Comparison of ENCODE assay signal across 26 mouse cellular contexts in genomic region chr5:122377101-122377833, GRCm38 (mm10).
"Had no signal": no experiment of that assay in that cellular context is flagged by ENCODE, and none has a peak within 500 bp of the region (broad histone marks: within the 10 kb centered on the region; RNA-seq: fewer than 3 reads in every experiment).

No protein-coding gene starts in this region.

- H3K4me3 ChIP-seq: heart, adult 2 months; heart, embryonic 13.5 days; heart, embryonic 15.5 days; hindbrain, embryonic 13.5 days; hindbrain, embryonic 15.5 days; kidney, embryonic 15.5 days; layer of hippocampus, adult 2 months; left cerebral cortex, adult 2 months; limb, embryonic 10.5 days; limb, embryonic 12.5 days; liver, embryonic 13.5 days; liver, embryonic 15.5 days had no signal

- H3K9ac ChIP-seq: heart, embryonic 13.5 days; heart, embryonic 15.5 days; hindbrain, embryonic 13.5 days; hindbrain, embryonic 15.5 days; kidney, embryonic 15.5 days; limb, embryonic 12.5 days; liver, embryonic 13.5 days; liver, embryonic 15.5 days had no signal

- H3K9me3 ChIP-seq: heart, embryonic 13.5 days; heart, embryonic 15.5 days; hindbrain, embryonic 13.5 days; hindbrain, embryonic 15.5 days; kidney, embryonic 15.5 days; limb, embryonic 10.5 days; limb, embryonic 12.5 days; liver, embryonic 13.5 days; liver, embryonic 15.5 days had no signal

- H3K27ac ChIP-seq: heart, adult 2 months; heart, embryonic 13.5 days; heart, embryonic 15.5 days; hindbrain, embryonic 13.5 days; hindbrain, embryonic 15.5 days; hindbrain, postnatal 0 days; kidney, embryonic 15.5 days; kidney, postnatal 0 days; layer of hippocampus, adult 2 months; left cerebral cortex, adult 2 months; limb, embryonic 10.5 days; limb, embryonic 12.5 days; liver, embryonic 13.5 days; liver, embryonic 15.5 days had no signal

- H3K27me3 ChIP-seq: heart, embryonic 13.5 days; heart, embryonic 15.5 days; hindbrain, embryonic 13.5 days; hindbrain, embryonic 15.5 days; kidney, embryonic 15.5 days; limb, embryonic 12.5 days; liver, embryonic 13.5 days; liver, embryonic 15.5 days had no signal

- H3K4me2 ChIP-seq: heart, embryonic 11.5 days; heart, embryonic 13.5 days; heart, embryonic 15.5 days; hindbrain, embryonic 13.5 days; hindbrain, embryonic 15.5 days; kidney, embryonic 15.5 days; limb, embryonic 12.5 days; liver, embryonic 13.5 days; liver, embryonic 15.5 days had no signal

- ATAC-seq: hindbrain, postnatal 0 days; intestine, embryonic 16.5 days had no signal

- DNase-seq: gastrocnemius, postnatal 14 days; gastrocnemius, postnatal 36 days; heart, adult 2 months; heart, postnatal 14 days; heart, postnatal 36 days; kidney, adult 11 months; kidney, adult 2 months; kidney, adult 9 months; kidney, postnatal 14 days; kidney, postnatal 36 days; liver; liver, embryonic 13.5 days had no signal
